Mouse (Mus musculus): ENCODE measurements around the gene 6430548M08Rik. TPM values are rescaled to one million over a fixed set of nuclear protein-coding genes. Genes with fewer than 3 reads are reported as not detected.

6430548M08Rik gene
- total RNA-seq, 2 experiments from 2014 or later = 3.6 to 9.0 TPM

- ATAC-seq (replicated peaks; ENCODE audit: poor library complexity, severe bottlenecking) = no peak
These were observed 25.0 kb downstream of the 6430548M08Rik start for GRCm38 (mm10) chr8:120138958-120139357.

- ATAC-seq (replicated peaks; ENCODE audit: poor library complexity, severe bottlenecking) = no peak
These were observed 26.8 kb downstream of the 6430548M08Rik start for GRCm38 (mm10) chr8:120140769-120141168.

GRCm38 (mm10) chr8:120143911-120144651 is 30.1 kb downstream of the 6430548M08Rik start:
- ATAC-seq (replicated peaks; ENCODE audit: poor library complexity, severe bottlenecking) = no peak

- ATAC-seq (replicated peaks; ENCODE audit: poor library complexity, severe bottlenecking) = no peak
These were observed 30.8 kb downstream of the 6430548M08Rik start for GRCm38 (mm10) chr8:120144652-120145301.

- no peak for ATAC-seq (replicated peaks; ENCODE audit: poor library complexity, severe bottlenecking)
These were observed 32.1 kb downstream of the 6430548M08Rik start for GRCm38 (mm10) chr8:120146051-120146450.

GRCm38 (mm10) chr8:120150028-120150427 is 36.1 kb downstream of the 6430548M08Rik start:
- peak; percentile 13 for ATAC-seq (replicated peaks; ENCODE audit: poor library complexity, severe bottlenecking)

- no peak for ATAC-seq (replicated peaks; ENCODE audit: poor library complexity, severe bottlenecking)
These were observed 37.2 kb downstream of the 6430548M08Rik start for GRCm38 (mm10) chr8:120151151-120151550.

GRCm38 (mm10) chr8:120152636-120153035 is 38.7 kb downstream of the 6430548M08Rik start:
- peak; percentile 92 for ATAC-seq (replicated peaks; ENCODE audit: poor library complexity, severe bottlenecking)

GRCm38 (mm10) chr8:120160366-120160765 is 46.4 kb downstream of the 6430548M08Rik start:
- ATAC-seq (replicated peaks; ENCODE audit: poor library complexity, severe bottlenecking) = no peak

GRCm38 (mm10) chr8:120161658-120162403 is 47.9 kb downstream of the 6430548M08Rik start:
- ATAC-seq (replicated peaks; ENCODE audit: poor library complexity, severe bottlenecking) = peak; percentile 10; the same call in 1 of the 2 replicates

GRCm38 (mm10) chr8:120162404-120162752 is 48.4 kb downstream of the 6430548M08Rik start:
- ATAC-seq (replicated peaks; ENCODE audit: poor library complexity, severe bottlenecking) = peak; percentile 84

- ATAC-seq (replicated peaks; ENCODE audit: poor library complexity, severe bottlenecking) = no peak
These were observed 49.4 kb downstream of the 6430548M08Rik start for GRCm38 (mm10) chr8:120163376-120163775.

GRCm38 (mm10) chr8:120164026-120164425 is 50.1 kb downstream of the 6430548M08Rik start:
- ATAC-seq (replicated peaks; ENCODE audit: poor library complexity, severe bottlenecking) = no peak

GRCm38 (mm10) chr8:120167136-120167535 is 53.2 kb downstream of the 6430548M08Rik start:
- no peak for ATAC-seq (replicated peaks; ENCODE audit: poor library complexity, severe bottlenecking)

- no peak for ATAC-seq (replicated peaks; ENCODE audit: poor library complexity, severe bottlenecking)
These were observed 53.9 kb downstream of the 6430548M08Rik start for GRCm38 (mm10) chr8:120167821-120168220.

GRCm38 (mm10) chr8:120169119-120169518 is 55.2 kb downstream of the 6430548M08Rik start:
- ATAC-seq (replicated peaks; ENCODE audit: poor library complexity, severe bottlenecking) = no peak

- no peak for ATAC-seq (replicated peaks; ENCODE audit: poor library complexity, severe bottlenecking)
These were observed 59.2 kb downstream of the 6430548M08Rik start for GRCm38 (mm10) chr8:120173195-120173594.

GRCm38 (mm10) chr8:120174606-120175005 is 60.7 kb downstream of the 6430548M08Rik start:
- ATAC-seq (replicated peaks; ENCODE audit: poor library complexity, severe bottlenecking) = no peak

- ATAC-seq (replicated peaks; ENCODE audit: poor library complexity, severe bottlenecking) = no peak
These were observed 62.7 kb downstream of the 6430548M08Rik start for GRCm38 (mm10) chr8:120176605-120177004.

GRCm38 (mm10) chr8:120177318-120178123 is 63.6 kb downstream of the 6430548M08Rik start, which contains the start of gene Fam92b:
Gene Fam92b, minus strand, starts transcription at chr8:120177466.
- ATAC-seq (replicated peaks; ENCODE audit: poor library complexity, severe bottlenecking) = peak; percentile 40

Measured in granulocyte monocyte progenitor cell, adult 5-6 weeks (primary cell).